9 mouse cellular contexts compared by ENCODE assay signal in genomic region chr3:53253223-53253832, GRCm38 (mm10).
DNase-seq lines count a peak whose midpoint lies in the region; ATAC-seq and TF ChIP-seq lines count a peak whose summit lies in the region.
"Had no signal": no experiment of that assay in that cellular context is flagged by ENCODE, and none has a peak within 500 bp of the region (broad histone marks: within the 10 kb centered on the region; RNA-seq: fewer than 3 reads in every experiment).

No protein-coding gene starts in this region.

- 58% methylated on average over 5 of the region's 5 CpGs for WGBS in hindbrain, embryonic 13.5 days
- WGBS in hindbrain, embryonic 11.5 days: 93% methylated on average over 5 of the region's 5 CpGs
- WGBS in heart, embryonic 14.5 days: 20% methylated on average over 5 of the region's 5 CpGs

- TF ChIP-seq CTCF in layer of hippocampus, adult 2 months (conservative IDR thresholded peaks at IDR 0.05): no peak

- H3K9me3 ChIP-seq in hindbrain, embryonic 13.5 days: no peaks in the 10 kb centered on the region
- H3K9me3 ChIP-seq in hindbrain, embryonic 11.5 days (ENCODE audit: control insufficient read depth, low read length): no peaks in the 10 kb centered on the region
- no peaks in the 10 kb centered on the region for H3K9me3 ChIP-seq in heart, embryonic 14.5 days (ENCODE audit: control insufficient read depth, low read length)
- H3K9me3 ChIP-seq: liver, embryonic 13.5 days had no signal

- H3K4me1 ChIP-seq in hindbrain, embryonic 13.5 days (replicated peaks): peaks cover 25% of the 10 kb centered on the region
- no peaks in the 10 kb centered on the region for H3K4me1 ChIP-seq in hindbrain, embryonic 11.5 days (replicated peaks; ENCODE audit: control insufficient read depth, insufficient read depth, low read length)
- peaks cover 21 to 44% of the 10 kb centered on the region in 2 experiments for H3K4me1 ChIP-seq in heart, embryonic 14.5 days (ENCODE audit: control insufficient read depth in 2 of 2, insufficient read depth in 2 of 2, low read length in 2 of 2)
- H3K4me1 ChIP-seq: liver, embryonic 13.5 days had no signal

- H3K27ac ChIP-seq in hindbrain, embryonic 13.5 days: 0 out of 2 replicates have a peak overlapping the region, but pooled peaks have one; percentile 14
- no peak overlapping the region for H3K27ac ChIP-seq in hindbrain, embryonic 11.5 days (ENCODE audit: low read depth, low read length)
- peak overlapping the region; percentile 73 to 81 for H3K27ac ChIP-seq in heart, embryonic 14.5 days (replicated peaks in 1 of 2; ENCODE audit: control insufficient read depth in 1 of 2, insufficient read depth in 1 of 2, low read depth in 2 of 2, low read length in 2 of 2)
- H3K27ac ChIP-seq in layer of hippocampus, adult 2 months: no peak overlapping the region
- H3K27ac ChIP-seq: liver, embryonic 13.5 days had no signal

- no peak overlapping the region for H3K4me2 ChIP-seq in hindbrain, embryonic 13.5 days
- H3K4me2 ChIP-seq in hindbrain, embryonic 11.5 days (replicated peaks; ENCODE audit: low read depth, low read length): no peak overlapping the region
- H3K4me2 ChIP-seq in heart, embryonic 14.5 days (ENCODE audit: low read length): peak overlapping the region; percentile 58
- H3K4me2 ChIP-seq: liver, embryonic 13.5 days had no signal

- no peaks in the 10 kb centered on the region for H3K27me3 ChIP-seq in hindbrain, embryonic 13.5 days
- H3K27me3 ChIP-seq in hindbrain, embryonic 11.5 days (ENCODE audit: control insufficient read depth, insufficient read depth, low read length): no peaks in the 10 kb centered on the region
- no peaks in the 10 kb centered on the region for H3K27me3 ChIP-seq in heart, embryonic 14.5 days (ENCODE audit: control insufficient read depth, insufficient read depth, low read length)
- H3K27me3 ChIP-seq: liver, embryonic 13.5 days had no signal

- H3K4me3 ChIP-seq in hindbrain, embryonic 13.5 days: no peak overlapping the region
- H3K4me3 ChIP-seq in hindbrain, embryonic 11.5 days (ENCODE audit: low read depth, low read length): no peak overlapping the region
- no peak overlapping the region for H3K4me3 ChIP-seq in heart, embryonic 14.5 days (ENCODE audit: control insufficient read depth in 1 of 2, insufficient read depth in 1 of 2, low read depth in 1 of 2, low read length in 2 of 2)
- no peak overlapping the region for H3K4me3 ChIP-seq in layer of hippocampus, adult 2 months
- H3K4me3 ChIP-seq: liver, embryonic 13.5 days had no signal

- no peaks in the 10 kb centered on the region for H3K36me3 ChIP-seq in hindbrain, embryonic 13.5 days
- no peaks in the 10 kb centered on the region for H3K36me3 ChIP-seq in hindbrain, embryonic 11.5 days (ENCODE audit: control insufficient read depth, insufficient read depth, low read length)
- no peaks in the 10 kb centered on the region for H3K36me3 ChIP-seq in heart, embryonic 14.5 days (ENCODE audit: control insufficient read depth, insufficient read depth, low read length)
- H3K36me3 ChIP-seq: liver, embryonic 13.5 days had no signal

- ATAC-seq in hindbrain, embryonic 13.5 days (ENCODE audit: low FRiP score): no peak
- no peak for ATAC-seq in hindbrain, embryonic 11.5 days (ENCODE audit: low FRiP score)
- ATAC-seq in heart, embryonic 14.5 days (ENCODE audit: insufficient number of reproducible peaks, insufficient read depth, low FRiP score, low read depth): peak; percentile 60
- no peak for ATAC-seq in granulocyte monocyte progenitor cell, adult 5-6 weeks (replicated peaks; ENCODE audit: poor library complexity, severe bottlenecking)

- no peak for DNase-seq in hindbrain, embryonic 11.5 days (ENCODE audit: low spot score)
- peak; percentile 20 to 25 for DNase-seq in adrenal gland, adult 18-20 months (ENCODE audit: low spot score in 2 of 2)
- DNase-seq in kidney, postnatal 25 days: peak; percentile 53
- DNase-seq in layer of hippocampus, adult 2 months (ENCODE audit: low spot score in 2 of 2): no peak
- no peak for DNase-seq in thymus, postnatal 36 days
- DNase-seq: liver, embryonic 13.5 days had no signal

- no peak overlapping the region for H3K9ac ChIP-seq in hindbrain, embryonic 13.5 days
- no peak overlapping the region for H3K9ac ChIP-seq in hindbrain, embryonic 11.5 days (ENCODE audit: low read depth, low read length)
- peak overlapping the region; percentile 54 for H3K9ac ChIP-seq in heart, embryonic 14.5 days (ENCODE audit: low read length)
- H3K9ac ChIP-seq: liver, embryonic 13.5 days had no signal

Comparison
In these comparisons a context has a peak if more than half of its experiments do, and no peak if none do; other contexts are left out.
1. H3K27ac ChIP-seq: peak in hindbrain, embryonic 13.5 days (single experiment) and heart, embryonic 14.5 days (2 of 2); none in hindbrain, embryonic 11.5 days (single experiment) and layer of hippocampus, adult 2 months (single experiment).
2. DNase-seq: peak in adrenal gland, adult 18-20 months (2 of 2) and kidney, postnatal 25 days (2 of 2); none in hindbrain, embryonic 11.5 days (single experiment), layer of hippocampus, adult 2 months (0 of 2) and thymus, postnatal 36 days (0 of 2).